Mouse (Mus musculus): ENCODE data around the gene Elp4. TPM values are rescaled to one million over a fixed set of nuclear protein-coding genes. Genes with fewer than 3 reads are reported as not detected.

The Elp4 gene
- total RNA-seq, 2 experiments from 2014 or later = 0.38 to 1.6 TPM

GRCm38 (mm10) chr2:105673631-105674060 lies 230.7 kb downstream of the Elp4 start:
- ATAC-seq (replicated peaks; ENCODE audit: low FRiP score, poor library complexity, severe bottlenecking) = no peak

GRCm38 (mm10) chr2:105673054-105673453 lies 231.3 kb downstream of the Elp4 start:
- no peak for ATAC-seq (replicated peaks; ENCODE audit: low FRiP score, poor library complexity, severe bottlenecking)

- ATAC-seq (replicated peaks; ENCODE audit: low FRiP score, poor library complexity, severe bottlenecking) = no peak
These were observed 231.8 kb downstream of the Elp4 start for GRCm38 (mm10) chr2:105672596-105672960.

GRCm38 (mm10) chr2:105671798-105672595 lies 232.4 kb downstream of the Elp4 start:
- ATAC-seq (replicated peaks; ENCODE audit: low FRiP score, poor library complexity, severe bottlenecking) = no peak

GRCm38 (mm10) chr2:105671116-105671797 lies 233.1 kb downstream of the Elp4 start:
- ATAC-seq (replicated peaks; ENCODE audit: low FRiP score, poor library complexity, severe bottlenecking) = no peak

- no peak for ATAC-seq (replicated peaks; ENCODE audit: low FRiP score, poor library complexity, severe bottlenecking)
These were observed 233.7 kb downstream of the Elp4 start for GRCm38 (mm10) chr2:105670731-105671095.

- no peak for ATAC-seq (replicated peaks; ENCODE audit: low FRiP score, poor library complexity, severe bottlenecking)
These were observed 234.3 kb downstream of the Elp4 start for GRCm38 (mm10) chr2:105669881-105670730.

GRCm38 (mm10) chr2:105669371-105669861 lies 234.9 kb downstream of the Elp4 start:
- no peak for ATAC-seq (replicated peaks; ENCODE audit: low FRiP score, poor library complexity, severe bottlenecking)

- no peak for ATAC-seq (replicated peaks; ENCODE audit: low FRiP score, poor library complexity, severe bottlenecking)
These were observed 235.8 kb downstream of the Elp4 start, which contains the start of gene Pax6 for GRCm38 (mm10) chr2:105668271-105669270. TSS of gene Pax6 (plus strand) at chr2:105668900.

- no peak for ATAC-seq (replicated peaks; ENCODE audit: low FRiP score, poor library complexity, severe bottlenecking)
These were observed 236.8 kb downstream of the Elp4 start for GRCm38 (mm10) chr2:105667626-105667950.

GRCm38 (mm10) chr2:105666763-105667625 lies 237.4 kb downstream of the Elp4 start:
- no peak for ATAC-seq (replicated peaks; ENCODE audit: low FRiP score, poor library complexity, severe bottlenecking)

GRCm38 (mm10) chr2:105666331-105666730 lies 238.0 kb downstream of the Elp4 start:
- ATAC-seq (replicated peaks; ENCODE audit: low FRiP score, poor library complexity, severe bottlenecking) = no peak

GRCm38 (mm10) chr2:105665491-105666250 lies 238.7 kb downstream of the Elp4 start:
- ATAC-seq (replicated peaks; ENCODE audit: low FRiP score, poor library complexity, severe bottlenecking) = no peak

GRCm38 (mm10) chr2:105664996-105665395 lies 239.4 kb downstream of the Elp4 start:
- ATAC-seq (replicated peaks; ENCODE audit: low FRiP score, poor library complexity, severe bottlenecking) = no peak

GRCm38 (mm10) chr2:105663101-105663511 lies 241.3 kb downstream of the Elp4 start:
- no peak for ATAC-seq (replicated peaks; ENCODE audit: low FRiP score, poor library complexity, severe bottlenecking)

GRCm38 (mm10) chr2:105662606-105663005 lies 241.8 kb downstream of the Elp4 start:
- ATAC-seq (replicated peaks; ENCODE audit: low FRiP score, poor library complexity, severe bottlenecking) = no peak

GRCm38 (mm10) chr2:105662121-105662520 lies 242.2 kb downstream of the Elp4 start:
- ATAC-seq (replicated peaks; ENCODE audit: low FRiP score, poor library complexity, severe bottlenecking) = no peak
